Mouse (Mus musculus) regulatory T cell (primary cell): Measurements from ENCODE around the gene Dach2.
"Not testable (repeated sequence)": the region's sequence is repeated elsewhere in the genome, so short reads cannot be mapped to it uniquely, and the experiment has no call there.

Source experiments
- in situ Hi-C: fragments of 300-600 bp; cut with MboI, MseI; formaldehyde crosslinking; loops from one replicate; pipeline ENCODE4 v1.15.1; 2025; ENCODE audit warnings: high pct_unique_total_duplicates

Gene Dach2

DNA sequence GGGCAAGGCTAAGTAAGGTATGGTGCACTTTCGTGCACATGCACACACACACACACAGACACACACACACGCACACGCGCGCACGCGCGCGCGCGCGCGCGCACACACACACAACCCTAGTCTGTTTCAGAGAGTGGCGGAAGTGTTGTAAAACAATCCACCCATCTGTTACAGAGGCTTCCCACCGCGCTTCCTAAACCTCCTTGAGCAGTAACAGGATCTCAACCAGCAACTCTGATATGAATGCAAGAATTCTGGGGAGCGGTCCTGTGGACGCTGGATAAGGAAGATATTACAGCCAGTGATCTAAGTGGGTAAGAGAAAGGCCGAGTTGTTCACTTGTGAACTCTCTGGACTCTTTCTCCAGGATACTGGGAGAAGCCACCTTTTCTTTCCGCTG, at the start of gene Dach2:
TSS of gene Dach2 (plus strand) at position 107 of the 400 bp plus-strand sequence.
- in situ Hi-C loops: no loop called here

DNA sequence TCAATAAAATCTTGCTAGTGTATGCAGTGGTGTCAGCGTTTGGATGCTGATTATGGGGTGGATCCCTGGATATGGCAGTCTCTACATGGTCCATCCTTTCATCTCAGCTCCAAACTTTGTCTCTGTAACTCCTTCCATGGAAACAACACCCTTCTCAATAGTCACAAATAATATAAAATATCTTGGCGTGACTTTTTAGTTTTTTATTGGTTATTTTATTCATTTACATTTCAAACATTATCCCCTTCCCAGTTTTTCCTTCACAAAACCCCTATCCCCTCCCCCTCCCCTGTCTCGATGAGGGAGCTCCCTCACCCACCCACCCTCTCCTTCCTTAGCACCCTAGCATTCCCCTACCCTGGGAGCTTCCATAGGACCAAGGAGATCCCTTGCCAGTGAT, 44.9 kb upstream of the Dach2 start:
- in situ Hi-C loops: not testable (repeated sequence)

DNA sequence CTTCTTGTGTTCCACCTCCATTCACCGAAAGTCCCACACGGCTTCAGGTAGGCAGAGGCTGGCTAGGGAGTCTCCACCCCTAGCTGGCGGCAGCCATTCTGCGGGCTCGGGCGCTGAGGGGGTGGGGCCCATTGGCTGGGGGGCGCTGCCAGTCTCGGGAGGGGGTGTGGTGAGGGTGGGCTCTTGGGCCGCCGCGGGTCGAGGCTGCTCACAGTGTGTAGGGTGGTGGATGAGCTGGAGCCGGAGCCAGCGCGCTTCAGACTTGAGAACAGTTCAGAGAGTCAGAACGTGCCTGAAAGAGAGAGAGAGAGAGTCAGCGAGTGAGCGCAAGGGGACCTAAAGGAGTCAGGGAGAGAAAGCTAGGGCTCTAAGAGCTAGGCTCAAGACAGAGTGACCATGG, 721 bp downstream of the Dach2 start:
- in situ Hi-C loops: no loop called here

- in situ Hi-C loops: no loop called here
Measured at GRCm38 (mm10) chrX:113298468-113298867, 1.2 kb downstream of the Dach2 start.

DNA sequence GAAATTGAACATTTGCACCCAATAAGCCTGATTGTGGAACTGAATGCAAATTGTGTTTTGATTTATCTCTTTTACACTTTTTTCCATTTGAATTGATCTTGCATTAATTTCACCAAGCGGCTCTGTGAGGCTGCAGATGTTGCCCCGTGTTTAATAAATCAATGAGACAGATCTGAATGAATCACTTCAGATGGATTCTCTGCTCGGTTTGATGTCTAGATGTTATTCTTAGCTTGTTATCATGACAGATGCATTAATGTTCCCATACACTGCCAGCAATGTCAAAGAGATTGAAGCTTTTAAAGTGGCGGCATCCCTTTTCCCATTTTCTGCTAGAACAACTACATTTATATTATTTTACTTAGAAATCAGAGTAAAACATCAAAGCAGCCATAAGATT, 7.0 kb downstream of the Dach2 start:
- in situ Hi-C loops: no loop called here

DNA sequence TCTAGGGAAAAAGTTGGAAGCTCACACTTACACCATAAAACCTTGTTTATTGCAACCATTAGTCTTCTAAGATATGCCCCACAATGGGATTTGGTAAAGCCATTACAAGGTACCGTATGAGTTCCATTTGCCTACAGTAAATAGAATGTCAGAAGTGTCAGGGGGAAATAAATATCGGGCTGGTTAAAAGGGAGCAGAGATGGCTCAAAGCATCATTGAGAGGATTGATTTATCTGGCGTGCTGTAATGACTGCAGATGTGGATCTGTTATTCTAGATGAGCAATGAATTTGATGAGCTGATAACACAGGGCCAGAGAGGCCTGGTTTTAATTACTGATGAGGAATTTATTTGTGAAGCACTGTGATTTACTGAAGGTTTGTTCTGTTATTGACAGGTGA, 40.8 kb downstream of the Dach2 start:
- in situ Hi-C loops: no loop called here

DNA sequence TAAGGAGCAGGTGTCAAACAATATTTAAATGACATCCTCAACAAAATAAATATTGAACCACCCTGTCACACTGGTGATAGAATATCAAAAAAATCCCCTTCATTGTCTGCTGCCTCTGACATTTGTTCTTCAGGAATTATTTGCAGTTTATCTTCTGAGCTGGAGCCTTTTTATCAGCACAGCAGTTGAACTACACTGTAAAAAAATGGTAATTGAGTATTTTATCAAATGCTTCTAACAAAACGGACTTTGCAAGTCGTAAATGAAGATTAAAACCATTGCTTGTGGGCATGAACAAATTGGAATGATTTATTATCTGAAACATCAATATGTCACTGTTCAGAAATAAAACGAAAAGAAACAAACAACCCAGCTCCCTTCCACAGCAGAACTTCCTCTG, 97.1 kb downstream of the Dach2 start:
- in situ Hi-C loops: no loop called here

DNA sequence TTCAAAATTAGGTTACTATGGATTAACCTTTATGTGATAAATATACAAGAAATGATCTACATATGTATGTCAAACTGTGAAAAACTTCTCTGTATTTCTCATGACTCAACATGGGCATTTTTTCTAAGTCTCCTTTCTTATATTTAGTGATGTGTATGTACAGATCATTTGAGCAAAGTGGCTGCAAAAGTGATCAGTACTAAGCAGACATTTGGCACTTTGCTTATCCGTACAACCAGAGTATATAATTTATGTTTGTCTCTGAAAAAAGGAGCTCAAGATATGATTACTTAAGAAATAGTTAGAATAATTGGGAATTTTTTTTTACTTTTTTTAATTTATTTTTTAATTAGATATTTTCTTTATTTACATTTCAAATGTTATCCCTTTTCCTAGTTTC, 111.4 kb downstream of the Dach2 start:
- in situ Hi-C loops: no loop called here

DNA sequence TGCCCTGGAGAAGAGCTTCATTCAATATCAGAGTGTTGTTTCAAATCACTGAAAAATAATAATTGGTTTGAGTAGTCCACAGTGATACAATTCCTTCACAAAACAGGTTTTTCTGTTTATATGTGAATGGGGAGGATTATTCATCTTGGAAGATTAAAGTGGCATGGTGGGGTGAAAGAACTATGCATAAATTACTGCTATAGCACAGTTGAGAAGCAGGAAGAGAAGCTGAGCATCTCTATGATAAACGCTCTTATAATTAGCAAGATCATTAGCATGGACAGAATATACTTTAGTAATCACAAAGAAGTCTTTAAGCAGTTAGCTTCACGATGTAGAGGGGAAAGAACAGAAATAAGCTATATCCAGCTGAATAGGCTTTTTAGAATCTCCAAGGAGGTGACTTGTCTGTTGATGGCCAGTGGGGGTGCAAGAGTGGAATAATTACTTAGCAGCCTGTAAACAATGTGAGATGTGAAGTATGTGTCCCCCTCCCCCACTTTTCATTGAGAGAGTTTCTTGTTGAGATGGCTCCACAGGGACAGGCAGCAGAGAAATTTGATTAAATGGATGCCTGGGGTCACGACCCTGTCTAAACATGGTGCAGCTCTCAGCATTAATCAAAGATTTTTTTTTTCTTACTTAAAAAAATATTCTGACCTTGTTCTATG, 124.3 kb downstream of the Dach2 start:
- in situ Hi-C loops: no loop called here

DNA sequence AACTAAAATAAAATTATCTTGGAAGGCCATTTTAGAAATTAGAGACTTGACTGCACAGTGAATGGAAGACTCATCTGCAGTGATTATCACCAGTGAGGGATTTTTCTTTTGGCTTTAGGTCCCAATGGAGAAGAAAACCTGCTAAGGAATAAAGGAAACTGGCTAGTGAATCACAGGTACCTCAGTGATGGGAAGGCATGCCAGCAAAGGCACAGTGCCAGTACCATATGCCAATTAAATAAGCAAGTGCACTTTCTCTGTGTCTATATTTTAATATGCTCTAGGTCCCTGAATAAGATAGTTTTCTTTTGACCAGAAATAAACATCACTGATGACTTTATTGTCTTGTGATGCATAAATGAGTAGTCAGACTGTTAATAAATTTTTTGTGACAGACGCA, 184.8 kb downstream of the Dach2 start:
- in situ Hi-C loops: no loop called here

DNA sequence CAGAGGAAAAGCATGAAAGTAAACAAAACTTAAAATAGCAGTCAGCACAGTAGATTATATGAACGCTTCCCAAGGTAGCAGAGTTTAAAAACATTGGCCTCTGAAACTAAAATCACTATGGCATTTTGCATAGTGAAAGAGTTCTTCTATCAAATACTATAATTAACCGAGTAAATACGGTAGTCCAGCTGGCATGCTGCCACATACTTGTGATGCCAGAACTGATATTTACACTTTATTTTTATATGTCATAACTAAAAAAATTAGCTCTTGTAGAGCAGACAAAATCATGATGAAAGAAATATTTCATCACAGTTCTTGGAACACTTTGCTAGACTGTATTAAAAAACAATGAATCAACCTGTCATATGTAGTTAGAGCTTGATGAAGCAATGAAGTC, 247.8 kb downstream of the Dach2 start:
- in situ Hi-C loops: no loop called here

DNA sequence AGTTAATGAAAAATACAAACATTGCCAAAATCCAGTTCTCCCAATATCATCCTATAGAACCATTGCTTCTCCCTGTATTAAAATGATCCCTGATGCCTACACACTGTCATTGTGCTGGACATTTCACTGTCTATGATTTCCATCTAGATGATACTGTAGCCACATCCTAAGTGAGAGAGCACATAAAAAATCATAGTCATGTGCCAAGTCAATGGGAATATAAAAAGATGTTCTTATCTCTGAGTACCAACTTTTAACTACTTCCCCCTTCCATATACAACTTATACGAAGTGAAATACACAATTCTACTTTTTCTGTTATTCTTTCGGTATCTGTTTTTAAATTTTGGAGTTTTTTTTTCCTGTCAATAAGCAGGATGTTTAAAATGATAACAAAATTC, 266.6 kb downstream of the Dach2 start:
- in situ Hi-C loops: no loop called here

GRCm38 (mm10) chrX:113666069-113666468, 368.8 kb downstream of the Dach2 start:
- in situ Hi-C loops: no loop called here

- in situ Hi-C loops: no loop called here
Measured at GRCm38 (mm10) chrX:113687163-113687562, 389.9 kb downstream of the Dach2 start.

- in situ Hi-C loops: no loop called here
Measured at GRCm38 (mm10) chrX:113712363-113712762, 415.1 kb downstream of the Dach2 start.

GRCm38 (mm10) chrX:113724124-113724523, 426.8 kb downstream of the Dach2 start:
- in situ Hi-C loops: no loop called here

DNA sequence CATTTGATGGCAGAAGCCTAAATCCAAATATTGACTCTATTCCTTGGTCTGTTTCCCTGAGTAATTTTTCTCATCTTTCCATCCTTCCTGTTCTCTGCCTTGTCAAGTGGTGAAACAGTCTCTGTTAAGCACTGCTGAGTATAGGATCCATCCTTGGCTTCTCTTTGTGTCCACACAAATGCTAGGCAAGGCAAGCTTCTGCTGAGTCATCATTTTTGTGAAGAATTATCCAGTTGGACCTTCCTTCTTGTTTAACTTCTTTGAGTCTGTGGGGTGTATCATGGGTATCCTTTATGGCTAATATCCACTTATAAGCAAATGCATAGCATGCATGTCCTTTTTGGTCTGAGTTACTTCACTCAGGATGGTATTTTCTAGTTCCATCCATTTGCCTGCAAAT, 449.8 kb downstream of the Dach2 start:
- in situ Hi-C loops: no loop called here

DNA sequence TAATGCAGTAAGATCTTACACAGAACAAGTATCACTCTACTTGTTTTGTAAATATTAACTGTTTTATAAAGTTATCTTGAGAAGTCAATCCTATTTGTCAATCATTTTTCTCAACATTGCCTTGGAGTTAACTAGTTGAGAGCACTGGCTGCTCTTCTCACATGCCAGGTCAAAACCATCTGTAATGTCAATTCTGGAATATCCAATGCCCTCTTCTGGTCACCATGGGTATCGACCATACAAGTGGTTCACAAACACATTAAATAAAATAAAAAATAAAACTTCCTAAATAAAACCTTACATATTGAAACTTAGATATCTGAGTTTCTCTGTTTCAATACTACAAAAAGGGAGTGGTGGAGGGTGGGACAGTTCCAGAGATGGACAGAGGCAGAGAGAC, 495.0 kb downstream of the Dach2 start:
- in situ Hi-C loops: no loop called here

- in situ Hi-C loops: no loop called here
Measured at GRCm38 (mm10) chrX:113810369-113810768, 513.1 kb downstream of the Dach2 start.

DNA sequence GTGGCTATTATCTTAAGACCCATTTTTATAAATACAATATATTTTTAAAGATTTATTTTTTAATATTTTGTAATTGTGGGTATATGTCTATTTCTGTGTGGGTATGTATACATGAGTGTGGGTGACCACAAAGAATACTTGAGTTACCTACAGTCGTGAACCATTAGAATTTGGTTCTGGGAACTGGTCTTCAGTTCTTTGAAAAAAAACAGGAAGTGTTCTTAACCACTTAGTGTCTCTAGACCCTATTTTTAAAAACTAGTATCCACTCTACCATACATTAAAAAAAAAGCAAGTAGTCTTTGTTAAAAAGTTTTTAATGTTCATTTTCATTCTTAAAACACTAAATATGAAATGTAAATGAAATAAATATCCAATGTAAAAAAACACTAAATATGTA, 529.5 kb downstream of the Dach2 start:
- in situ Hi-C loops: no loop called here

GRCm38 (mm10) chrX:113833062-113833461, 535.8 kb downstream of the Dach2 start:
- in situ Hi-C loops: no loop called here

DNA sequence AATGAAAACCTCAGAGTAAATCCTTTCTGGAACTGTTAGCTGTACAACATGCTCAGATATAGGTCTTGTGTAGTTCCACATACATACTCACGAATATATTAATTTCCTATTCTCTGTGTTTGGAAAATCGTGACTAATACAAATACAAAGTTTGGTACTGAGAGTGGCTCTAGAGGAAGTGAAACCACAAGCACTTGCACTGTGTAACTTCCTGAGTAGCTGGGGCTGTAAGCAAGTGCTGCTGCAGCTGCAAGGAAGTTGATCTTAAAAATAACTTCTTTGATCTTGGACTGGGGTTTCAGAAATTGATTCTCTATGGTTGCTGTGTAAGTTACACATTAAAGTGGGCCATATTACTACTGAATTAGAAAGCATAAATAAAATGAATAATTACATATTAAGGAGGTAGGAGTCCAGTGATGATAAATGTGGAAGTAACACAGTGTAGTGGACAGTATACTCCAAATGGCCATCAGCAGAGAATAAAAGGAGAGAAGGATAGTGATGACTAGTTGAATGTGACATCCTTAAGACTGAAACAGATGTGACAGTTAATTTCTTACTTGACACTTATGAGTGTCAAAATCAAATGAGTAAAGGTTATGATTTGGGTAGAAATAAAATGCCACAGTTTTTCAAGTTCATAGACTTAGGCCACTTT, 570.7 kb downstream of the Dach2 start:
- in situ Hi-C loops: no loop called here
